Mouse (Mus musculus) telencephalon, adult 2 months (tissue): ENCODE results near the gene Vmn1r85.
"Not testable (repeated sequence)": the region's sequence is repeated elsewhere in the genome, so short reads cannot be mapped to it uniquely, and the experiment has no call there.

Experiments
- DNase-seq: peaks from one replicate; pipeline ENCODE4 v3.0.0-alpha.2; 2011; ENCODE audit warnings: low read depth, low spot score

Gene Vmn1r85

GRCm38 (mm10) chr7:13095073-13095472 is at the start of gene Vmn1r85:
TSS of gene Vmn1r85 (minus strand) at chr7:13095173.
- no peak for DNase-seq

- DNase-seq: no peak
These were observed 45.1 kb upstream of the Vmn1r85 start, which contains the start of gene Vmn1r87 for GRCm38 (mm10) chr7:13140057-13140456. TSS of gene Vmn1r87 (minus strand) at chr7:13140157.

GRCm38 (mm10) chr7:13137340-13137739 is 42.4 kb upstream of the Vmn1r85 start:
- no peak for DNase-seq

GRCm38 (mm10) chr7:13131856-13132255 is 36.9 kb upstream of the Vmn1r85 start:
- no peak for DNase-seq

- not testable (repeated sequence) for DNase-seq
These were observed 28.7 kb upstream of the Vmn1r85 start for GRCm38 (mm10) chr7:13123554-13124153.

GRCm38 (mm10) chr7:13119817-13120216 is 24.8 kb upstream of the Vmn1r85 start, which contains the start of gene Vmn1r86:
TSS of gene Vmn1r86 (minus strand) at chr7:13119917.
- DNase-seq: no peak

- no peak for DNase-seq
These were observed 22.7 kb downstream of the Vmn1r85 start for GRCm38 (mm10) chr7:13072293-13072692.

- not testable (repeated sequence) for DNase-seq
These were observed 31.6 kb downstream of the Vmn1r85 start for GRCm38 (mm10) chr7:13063399-13063798.

- DNase-seq: no peak
These were observed 35.4 kb downstream of the Vmn1r85 start for GRCm38 (mm10) chr7:13059536-13059935.

- no peak for DNase-seq
These were observed 37.9 kb downstream of the Vmn1r85 start for GRCm38 (mm10) chr7:13056913-13057700.

GRCm38 (mm10) chr7:13054287-13055010 is 40.5 kb downstream of the Vmn1r85 start, which contains the start of gene Mzf1:
TSS of gene Mzf1 (minus strand) at chr7:13054764.
- peak; percentile 99 for DNase-seq

GRCm38 (mm10) chr7:13053961-13054286 is 41.0 kb downstream of the Vmn1r85 start:
- DNase-seq: no peak

- no peak for DNase-seq
These were observed 41.5 kb downstream of the Vmn1r85 start for GRCm38 (mm10) chr7:13053501-13053900.

- DNase-seq: no peak
These were observed 42.0 kb downstream of the Vmn1r85 start for GRCm38 (mm10) chr7:13053001-13053400.

GRCm38 (mm10) chr7:13046084-13046483 is 48.9 kb downstream of the Vmn1r85 start:
- no peak for DNase-seq

GRCm38 (mm10) chr7:13044254-13044625 is 50.7 kb downstream of the Vmn1r85 start:
- no peak for DNase-seq

GRCm38 (mm10) chr7:13043445-13044253 is 51.3 kb downstream of the Vmn1r85 start:
- DNase-seq: no peak

- DNase-seq: no peak
These were observed 51.9 kb downstream of the Vmn1r85 start for GRCm38 (mm10) chr7:13043120-13043444.

- DNase-seq: no peak
These were observed 52.5 kb downstream of the Vmn1r85 start for GRCm38 (mm10) chr7:13042511-13042910.

GRCm38 (mm10) chr7:13041256-13041655 is 53.7 kb downstream of the Vmn1r85 start:
- DNase-seq: no peak

GRCm38 (mm10) chr7:13039181-13039580 is 55.8 kb downstream of the Vmn1r85 start:
- no peak for DNase-seq
